Mouse (Mus musculus) MEL (cell line): ENCODE measurements at regions not wholly inside any gene's neighbourhood (a gene's known extent, or its start where the extent isn't known, plus 50 kb on each side); places are given as distances from the start of the nearest gene placed in this dataset.

ENCODE experiments used
- DNase-seq: peaks from one replicate; pipeline ENCODE4 v3.0.0; 2011; ENCODE audit warnings: low read depth, low spot score
- H3K27ac ChIP-seq: 2 replicates; pipeline ENCODE4 v1.5.1; 2012; ENCODE audit warnings: low read depth, mild to moderate bottlenecking, control low read depth, low read length, moderate library complexity; ENCODE audit not compliant: control insufficient read depth
- H3K27me3 ChIP-seq, 2 experiments: fragments of 150-350 bp in 1 of 2; sonication (generic) in 1 of 2; 2 replicates each; pipeline ENCODE4 v1.6.1; 2012; ENCODE audit warnings: low read length in 2 of 2, mild to moderate bottlenecking in 2 of 2, improper control_type of control experiment in 1 of 2, moderate library complexity in 1 of 2; ENCODE audit not compliant: insufficient read depth in 2 of 2, control insufficient read depth in 1 of 2
- H3K36me3 ChIP-seq, 2 experiments: 2 replicates each; pipeline ENCODE4 v1.6.1; 2012 to 2014; ENCODE audit warnings: low read length in 2 of 2, improper control_type of control experiment in 1 of 2, inconsistent platforms in 1 of 2, mild to moderate bottlenecking in 1 of 2; ENCODE audit not compliant: insufficient read depth in 2 of 2, control insufficient read depth in 1 of 2
- H3K4me1 ChIP-seq, 2 experiments: fragments of 150-350 bp in 1 of 2; sonication (generic) in 1 of 2; 2 replicates each; pipeline ENCODE4 v1.6.1; 2012; ENCODE audit warnings: low read length in 2 of 2, improper control_type of control experiment in 1 of 2, mild to moderate bottlenecking in 1 of 2; ENCODE audit not compliant: insufficient read depth in 2 of 2, control insufficient read depth in 1 of 2
- H3K4me3 ChIP-seq, 2 experiments: fragments of 150-350 bp in 1 of 2; sonication (generic) in 1 of 2; 2 replicates each; pipeline ENCODE4 v1.5.1; 2012; ENCODE audit warnings: low read depth in 2 of 2, low read length in 2 of 2, mild to moderate bottlenecking in 2 of 2, moderate library complexity in 2 of 2, control low read depth in 1 of 2, improper control_type of control experiment in 1 of 2; ENCODE audit not compliant: control insufficient read depth in 1 of 2, insufficient read depth in 1 of 2
- H3K79me2 ChIP-seq: 2 replicates; pipeline ENCODE4 v1.6.1; 2012; ENCODE audit warnings: mild to moderate bottlenecking, low read length, moderate library complexity; ENCODE audit not compliant: control insufficient read depth, poor library complexity, insufficient read depth
- H3K9ac ChIP-seq: 2 replicates; pipeline ENCODE4 v1.6.1; 2012; ENCODE audit warnings: low read depth, mild to moderate bottlenecking, control low read depth, low read length, moderate library complexity; ENCODE audit not compliant: control insufficient read depth, poor library complexity, severe bottlenecking
- H3K9me3 ChIP-seq: fragments of 150-350 bp; sonication (generic); replicated peaks from 2 replicates; pipeline ENCODE4 v1.6.1; 2012; ENCODE audit warnings: mild to moderate bottlenecking, low read length, improper control_type of control experiment, moderate library complexity; ENCODE audit not compliant: insufficient read depth
- BHLHE40 ChIP-seq: IDR thresholded peaks from 2 replicates; pipeline ENCODE4 v1.6.1; 2012; ENCODE audit warnings: low read depth, mild to moderate bottlenecking, inconsistent platforms, low read length, improper control_type of control experiment, borderline replicate concordance
- CHD2 ChIP-seq: IDR thresholded peaks from 2 replicates; pipeline ENCODE4 v1.6.1; 2011; ENCODE audit warnings: low read length, improper control_type of control experiment
- CTCF ChIP-seq, 3 experiments: IDR thresholded peaks in 2 of 3; conservative IDR thresholded peaks in 1 of 3; 2 replicates each; pipeline ENCODE4 v1.5.1; 2011 to 2012; ENCODE audit warnings: low read length in 3 of 3, low read depth in 2 of 3, mild to moderate bottlenecking in 2 of 3, improper control_type of control experiment in 1 of 3, inconsistent platforms in 1 of 3, mixed read lengths in 1 of 3, moderate library complexity in 1 of 3; ENCODE audit not compliant: control insufficient read depth in 1 of 3, insufficient read depth in 1 of 3, poor library complexity in 1 of 3, severe bottlenecking in 1 of 3
- E2F4 ChIP-seq: IDR thresholded peaks from 2 replicates; pipeline ENCODE4 v1.6.1; 2011; ENCODE audit warnings: low read depth, low read length, improper control_type of control experiment, borderline replicate concordance
- EP300 ChIP-seq, 2 experiments: IDR thresholded peaks; 2 replicates each; pipeline ENCODE4 v1.6.1; 2011; ENCODE audit warnings: improper control_type of control experiment in 2 of 2, low read length in 2 of 2, low read depth in 1 of 2, mild to moderate bottlenecking in 1 of 2
- ETS1 ChIP-seq: IDR thresholded peaks from 2 replicates; pipeline ENCODE4 v1.6.1; 2012; ENCODE audit warnings: low read depth, mild to moderate bottlenecking, inconsistent platforms, low read length, improper control_type of control experiment, moderate library complexity
- GABPA ChIP-seq: IDR thresholded peaks from 2 replicates; pipeline ENCODE4 v1.6.1; 2012; ENCODE audit warnings: low read depth, mild to moderate bottlenecking, inconsistent platforms, low read length, improper control_type of control experiment, moderate library complexity
- GATA1 ChIP-seq: IDR thresholded peaks from 2 replicates; pipeline ENCODE4 v1.6.1; 2011; ENCODE audit warnings: low read depth, low read length, improper control_type of control experiment
- MAX ChIP-seq: IDR thresholded peaks from 2 replicates; pipeline ENCODE4 v1.6.1; 2011; ENCODE audit warnings: low read length, improper control_type of control experiment
- MAZ ChIP-seq: IDR thresholded peaks from 2 replicates; pipeline ENCODE4 v1.6.1; 2012; ENCODE audit warnings: low read depth, mild to moderate bottlenecking, inconsistent platforms, low read length, improper control_type of control experiment
- MEF2A ChIP-seq: IDR thresholded peaks from 2 replicates; pipeline ENCODE4 v1.6.1; 2014; ENCODE audit warnings: low read depth, mild to moderate bottlenecking, inconsistent platforms, low read length, improper control_type of control experiment; ENCODE audit not compliant: poor library complexity, insufficient replicate concordance, severe bottlenecking; ENCODE audit errors: extremely low read depth
- MXI1 ChIP-seq: IDR thresholded peaks from 2 replicates; pipeline ENCODE4 v1.6.1; 2011; ENCODE audit warnings: mild to moderate bottlenecking, low read depth, low read length, improper control_type of control experiment
- MYC ChIP-seq: IDR thresholded peaks from 2 replicates; pipeline ENCODE4 v1.6.1; 2011; ENCODE audit warnings: low read depth, mild to moderate bottlenecking, low read length, improper control_type of control experiment, moderate library complexity
- POLR2A ChIP-seq, 2 experiments: IDR thresholded peaks; 2 replicates each; pipeline ENCODE4 v1.6.1; 2011 to 2012; ENCODE audit warnings: low read length in 2 of 2, mild to moderate bottlenecking in 2 of 2, control low read depth in 1 of 2, improper control_type of control experiment in 1 of 2, low read depth in 1 of 2, moderate library complexity in 1 of 2; ENCODE audit not compliant: control insufficient read depth in 1 of 2, insufficient read depth in 1 of 2, poor library complexity in 1 of 2
- SMC3 ChIP-seq: IDR thresholded peaks from 2 replicates; pipeline ENCODE4 v1.6.1; 2011; ENCODE audit warnings: low read depth, low read length, improper control_type of control experiment
- TBP ChIP-seq: IDR thresholded peaks from 2 replicates; pipeline ENCODE4 v1.8.0; 2011; ENCODE audit warnings: low read depth, low read length, improper control_type of control experiment
- TCF12 ChIP-seq: IDR thresholded peaks from 2 replicates; pipeline ENCODE4 v1.6.1; 2014; ENCODE audit warnings: low read depth, mild to moderate bottlenecking, inconsistent platforms, low read length, improper control_type of control experiment, moderate library complexity
- UBTF ChIP-seq: IDR thresholded peaks from 2 replicates; pipeline ENCODE4 v1.6.1; 2012; ENCODE audit warnings: low read depth, mild to moderate bottlenecking, inconsistent platforms, low read length, improper control_type of control experiment, moderate library complexity, borderline replicate concordance; ENCODE audit not compliant: insufficient read depth
- USF1 ChIP-seq: IDR thresholded peaks from 2 replicates; pipeline ENCODE4 v1.6.1; 2014; ENCODE audit warnings: low read depth, mild to moderate bottlenecking, inconsistent platforms, low read length, improper control_type of control experiment, moderate library complexity

DNA sequence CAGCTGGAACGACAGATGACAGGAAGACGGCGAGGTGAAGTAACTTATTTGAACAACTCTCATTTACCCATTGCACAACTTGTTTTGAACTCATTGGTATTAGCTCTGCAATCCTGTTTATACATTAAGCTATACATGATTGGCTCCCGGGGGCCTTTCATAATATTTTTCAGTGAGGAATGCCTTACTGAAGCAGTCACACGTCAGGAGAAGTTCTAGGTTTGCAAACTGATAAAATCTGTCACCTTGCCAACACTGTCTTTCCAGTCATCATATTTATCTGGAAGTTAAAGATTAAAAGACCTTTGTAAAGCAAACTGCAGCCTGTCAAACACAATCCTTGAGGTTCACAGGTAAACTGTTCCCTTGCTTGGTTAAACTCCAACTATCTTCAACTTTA, 232.6 kb upstream of the Gm11114 start:
- no peak overlapping the region for H3K4me3 ChIP-seq
- TF ChIP-seq GABPA, result no peak
- no peak for TF ChIP-seq MEF2A
- no peak for TF ChIP-seq GATA1
- TF ChIP-seq ETS1, result no peak
- TF ChIP-seq EP300 (IDR thresholded peaks at IDR 0.05; ENCODE audit: low read depth in 1 of 2, low read length in 2 of 2), result no peak
- TF ChIP-seq SMC3, result no peak
- TF ChIP-seq MYC, result no peak
- TF ChIP-seq POLR2A (IDR thresholded peaks at IDR 0.05; ENCODE audit: control insufficient read depth in 1 of 2, insufficient read depth in 1 of 2, low read depth in 1 of 2, low read length in 2 of 2, poor library complexity in 1 of 2), result no peak
- TF ChIP-seq MAX, result no peak
- TF ChIP-seq MAZ, result no peak
- no peak for TF ChIP-seq BHLHE40
- no peaks in the 10 kb centered on the region for H3K36me3 ChIP-seq
- no peaks in the 10 kb centered on the region for H3K27me3 ChIP-seq
- H3K27ac ChIP-seq, result no peak overlapping the region
- no peak for DNase-seq
- no peaks in the 10 kb centered on the region for H3K79me2 ChIP-seq
- H3K9ac ChIP-seq, result no peak overlapping the region
- H3K4me1 ChIP-seq, result no peaks in the 10 kb centered on the region
- no peaks in the 10 kb centered on the region for H3K9me3 ChIP-seq

DNA sequence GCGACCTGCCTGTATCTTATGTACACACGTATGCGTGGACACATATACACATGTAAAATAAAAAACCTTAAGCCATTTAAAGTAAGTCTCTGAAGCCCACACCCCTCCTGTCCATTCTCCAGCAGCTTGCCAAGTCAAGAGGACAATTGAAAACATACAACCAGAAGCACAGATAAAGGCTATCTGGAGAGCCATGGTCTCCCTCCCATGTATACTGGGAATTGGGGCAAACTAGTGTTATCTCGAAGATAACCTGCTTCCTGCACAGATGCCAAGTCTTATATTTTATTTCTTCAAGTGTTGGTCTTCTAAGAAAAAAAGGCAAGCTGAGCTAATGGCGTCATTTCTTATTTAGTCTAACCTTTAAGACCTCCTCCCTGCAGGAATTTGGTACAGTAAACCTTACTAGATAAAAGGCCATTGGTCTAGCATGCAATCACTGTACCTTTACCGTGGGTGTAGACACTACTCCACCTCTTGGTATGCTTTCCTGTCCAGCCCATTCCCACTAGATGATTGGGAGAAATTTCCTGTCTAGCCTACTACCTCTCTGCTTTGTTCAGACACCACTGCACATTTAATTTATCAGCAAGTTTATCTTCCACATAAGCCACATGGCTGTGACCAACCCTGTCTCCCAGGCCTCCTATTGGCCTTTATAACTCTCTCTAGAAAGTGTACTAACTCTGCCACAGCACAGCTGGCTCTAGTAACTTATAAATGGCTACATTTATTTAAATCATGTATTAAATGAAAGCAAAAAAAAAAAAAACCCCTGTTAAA, 223.8 kb upstream of the Gm11114 start:
- Histone ChIP-seq H3K79me2 (no peaks in the 10 kb centered on the region), H3K27ac (no peak overlapping the region)

DNA sequence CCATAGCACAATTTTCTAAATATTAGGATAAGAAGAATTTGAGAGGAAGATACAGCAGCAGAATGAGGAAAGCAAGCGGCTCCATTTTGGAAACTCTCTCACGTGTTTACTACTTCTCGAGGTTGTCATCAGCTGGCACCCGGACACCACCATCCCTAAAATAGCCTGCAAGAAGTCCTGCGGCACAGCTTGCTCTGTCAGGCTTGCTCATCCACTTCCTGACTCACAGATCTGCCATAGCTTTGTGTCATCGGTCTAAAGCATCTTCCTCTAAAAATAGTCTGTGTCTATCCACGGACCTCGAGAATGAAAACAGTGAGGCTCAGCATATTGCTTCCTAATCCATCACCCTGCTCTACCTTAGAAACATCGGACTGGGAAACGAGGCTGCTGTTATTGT, 222.3 kb upstream of the Gm11114 start:
- no peak for TF ChIP-seq MXI1
- TF ChIP-seq USF1, result no peak
- TF ChIP-seq CTCF (IDR thresholded peaks at IDR 0.05 in 2 of 3, conservative IDR thresholded peaks at IDR 0.05 in 1 of 3; ENCODE audit: control insufficient read depth in 1 of 3, insufficient read depth in 1 of 3, low read depth in 2 of 3, low read length in 3 of 3, poor library complexity in 1 of 3, severe bottlenecking in 1 of 3), result no peak
- TF ChIP-seq UBTF, result no peak
- Histone ChIP-seq H3K4me3 (no peak overlapping the region), H3K9ac (no peak overlapping the region), H3K27ac (no peak overlapping the region), H3K36me3 (no peaks in the 10 kb centered on the region), H3K9me3 (no peaks in the 10 kb centered on the region), H3K27me3 (no peaks in the 10 kb centered on the region), H3K4me1 (no peaks in the 10 kb centered on the region), H3K79me2 (no peaks in the 10 kb centered on the region)
- no peak for DNase-seq

More for the DNA sequence above, 223.8 kb upstream of the Gm11114 start:
- Histone ChIP-seq H3K27me3 (no peaks in the 10 kb centered on the region), H3K4me1 (no peaks in the 10 kb centered on the region), H3K36me3 (no peaks in the 10 kb centered on the region), H3K9ac (no peak overlapping the region), H3K4me3 (no peak overlapping the region), H3K9me3 (no peaks in the 10 kb centered on the region)
- DNase-seq, result no peak
- no peak for TF ChIP-seq BHLHE40
- TF ChIP-seq TCF12, result no peak
- TF ChIP-seq ETS1, result no peak
- no peak for TF ChIP-seq CHD2
- TF ChIP-seq MXI1, result no peak
- no peak for TF ChIP-seq MEF2A
- TF ChIP-seq E2F4, result no peak
- no peak for TF ChIP-seq TBP
